Mouse (Mus musculus) midbrain, embryonic 15.5 days (tissue): ENCODE data around the gene R3hdm2. TPM values are rescaled to one million over a fixed set of nuclear protein-coding genes. Genes with fewer than 3 reads are reported as not detected.

Experiments
- ATAC-seq: fragments of 200-750 bp; cut with Nextera tagmentation; replicated peaks from 2 replicates; pipeline ENCODE4 v1.8.0; 2017; ENCODE audit warnings: moderate TSS enrichment
- H3K27ac ChIP-seq: fragments of 300-500 bp; sonication (generic); 2 replicates; pipeline ENCODE4 v1.5.1; 2015; ENCODE audit warnings: mild to moderate bottlenecking, inconsistent platforms
- H3K27me3 ChIP-seq: fragments of 300-500 bp; sonication (generic); replicated peaks from 2 replicates; pipeline ENCODE4 v1.6.1; 2015; ENCODE audit warnings: inconsistent platforms
- H3K36me3 ChIP-seq: fragments of 300-500 bp; sonication (generic); replicated peaks from 2 replicates; pipeline ENCODE4 v1.6.1; 2015; ENCODE audit warnings: inconsistent platforms
- H3K4me1 ChIP-seq: fragments of 300-500 bp; sonication (generic); 2 replicates; pipeline ENCODE4 v1.6.1; 2015; ENCODE audit warnings: inconsistent platforms
- H3K4me2 ChIP-seq: fragments of 300-500 bp; sonication (generic); 2 replicates; pipeline ENCODE4 v1.6.1; 2015; ENCODE audit warnings: inconsistent platforms, mild to moderate bottlenecking, moderate library complexity
- H3K4me3 ChIP-seq: fragments of 300-500 bp; sonication (generic); 2 replicates; pipeline ENCODE4 v1.5.1; 2015; ENCODE audit warnings: mild to moderate bottlenecking, inconsistent platforms
- H3K9ac ChIP-seq: fragments of 300-500 bp; sonication (generic); 2 replicates; pipeline ENCODE4 v1.6.1; 2015; ENCODE audit warnings: mild to moderate bottlenecking, inconsistent platforms
- H3K9me3 ChIP-seq: fragments of 300-500 bp; sonication (generic); 2 replicates; pipeline ENCODE4 v1.6.1; 2016; ENCODE audit warnings: inconsistent platforms
- WGBS: fragments of 180-500 bp; shearing (Covaris S2); methylation state at CpG from one replicate; pipeline ENCODE4 v1.1.7; 2015; ENCODE audit warnings: mixed read lengths; 5-methylcytosine and 5-hydroxymethylcytosine counted together
- polyA plus RNA-seq: library from polyadenylated mRNA; unstranded; fragments of >200 nt; fragmentation: Nextera tagmentation; extraction: Ambion mirVana; gene quantifications from 2 replicates; pipeline ENCODE4 v1.2.1, GENCODE M21; 2015

Gene R3hdm2
- polyA plus RNA-seq, 1 experiment from 2014 or later: 43.6 TPM

DNA sequence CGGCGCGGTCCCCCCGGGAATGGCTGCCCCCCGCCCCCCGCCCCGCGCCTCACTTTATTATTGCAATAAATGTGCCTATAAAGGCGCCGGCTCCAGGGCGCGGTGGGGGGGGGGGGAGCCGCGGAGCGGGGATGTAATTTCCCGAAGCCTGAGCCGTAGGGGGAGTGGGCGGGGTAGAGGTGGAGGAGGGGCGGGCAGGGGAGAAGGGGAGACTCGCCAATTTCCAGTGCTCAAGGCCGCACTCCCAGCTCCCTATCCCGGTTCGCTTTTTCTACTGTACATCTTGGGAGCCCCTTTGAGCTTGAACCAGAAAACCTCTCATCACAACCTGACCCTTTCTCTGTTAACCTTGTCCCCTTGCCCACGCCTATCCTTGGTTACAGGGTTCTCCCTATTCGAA lies 150.8 kb downstream of the R3hdm2 start:
- no peak for ATAC-seq
- Histone ChIP-seq H3K27ac (peak overlapping the region; percentile 75), H3K4me3 (peak overlapping the region; percentile 31), H3K9me3 (no peaks in the 10 kb centered on the region), H3K4me2 (peak overlapping the region; percentile 84), H3K9ac (peak overlapping the region; percentile 33; the same call in 1 of the 2 replicates), H3K27me3 (peaks cover 52% of the 10 kb centered on the region), H3K36me3 (no peaks in the 10 kb centered on the region), H3K4me1 (peaks cover 94% of the 10 kb centered on the region)
- WGBS: 4% methylated on average over 20 of the region's 25 CpGs

GRCm38 (mm10) chr10:127531548-127531947 lies 151.4 kb downstream of the R3hdm2 start:
- peaks cover 95% of the 10 kb centered on the region for H3K4me1 ChIP-seq
- peak overlapping the region; percentile 84 for H3K4me2 ChIP-seq
- no peaks in the 10 kb centered on the region for H3K36me3 ChIP-seq
- H3K4me3 ChIP-seq: peak overlapping the region; percentile 51
- peaks cover 52% of the 10 kb centered on the region for H3K27me3 ChIP-seq
- 4% methylated on average over 4 of the region's 4 CpGs for WGBS
- peak overlapping the region; percentile 75 for H3K27ac ChIP-seq
- H3K9me3 ChIP-seq: no peaks in the 10 kb centered on the region
- ATAC-seq: 0 out of 2 replicates have a peak, but pooled peaks have one; percentile 6
- peak overlapping the region; percentile 33; the same call in 1 of the 2 replicates for H3K9ac ChIP-seq

DNA sequence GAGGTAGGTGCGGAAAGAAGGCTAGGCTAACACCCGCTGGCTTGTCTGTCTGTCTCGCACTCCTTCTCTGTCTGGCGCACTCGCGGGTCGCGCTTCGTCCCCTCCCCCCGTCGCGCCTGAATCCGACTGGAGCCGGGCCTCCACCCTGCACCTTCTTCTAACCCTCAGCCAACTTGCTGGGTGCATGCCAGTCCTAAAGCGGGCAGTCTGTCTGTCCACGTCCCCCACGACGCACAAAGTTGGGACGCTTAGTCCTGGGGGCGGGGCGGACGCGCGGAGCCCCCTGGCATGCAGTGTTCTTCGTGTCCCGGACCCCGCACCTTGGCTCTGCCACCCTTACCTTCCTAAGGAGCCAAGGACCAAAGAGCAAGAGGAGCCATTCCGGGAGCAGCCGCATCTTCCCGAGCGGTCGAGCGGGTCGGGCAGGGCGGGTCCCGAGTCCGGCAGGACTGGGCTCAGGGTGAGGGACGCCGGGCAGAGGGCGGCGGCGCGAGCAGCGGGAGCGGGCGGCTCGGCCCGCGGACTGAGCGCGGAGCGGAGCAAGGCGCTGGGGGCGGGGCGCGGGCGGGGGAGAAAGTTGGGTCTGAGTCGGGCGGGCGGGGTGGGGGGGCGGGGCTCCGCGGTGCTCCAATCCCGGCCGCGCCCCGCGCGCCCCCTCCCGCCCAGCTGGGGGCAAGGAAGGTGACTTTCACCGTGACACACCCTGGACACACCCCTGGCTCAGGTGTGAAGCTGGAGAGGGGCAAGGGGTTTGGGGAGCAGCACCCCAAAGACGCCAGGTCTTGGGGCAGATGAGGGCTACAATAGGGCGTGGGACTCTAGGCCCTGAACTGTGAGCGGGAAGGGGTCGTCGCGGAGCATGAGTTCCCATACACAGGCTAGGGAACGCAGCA lies 154.2 kb downstream of the R3hdm2 start, which contains the start of gene Nxph4:
Nxph4 (minus strand) TSS at position 524 of the 893 bp plus-strand sequence.
- under 1% methylated on average over 67 of the region's 78 CpGs for WGBS
- Histone ChIP-seq H3K27me3 (peaks cover 33% of the 10 kb centered on the region), H3K27ac (peak within 1 kb of the TSS; percentile 51), H3K4me2 (peak within 1 kb of the TSS; percentile 84), H3K4me1 (peaks cover 82% of the 10 kb centered on the region), H3K9me3 (no peaks in the 10 kb centered on the region), H3K9ac (peak within 1 kb of the TSS; percentile 45), H3K4me3 (peak within 1 kb of the TSS; percentile 51), H3K36me3 (peaks cover 5% of the 10 kb centered on the region; the same call in 1 of the 2 replicates)
- ATAC-seq: no peak

GRCm38 (mm10) chr10:127534929-127535384 lies 154.8 kb downstream of the R3hdm2 start:
- Histone ChIP-seq H3K4me3 (peak overlapping the region; percentile 51), H3K9me3 (no peaks in the 10 kb centered on the region), H3K4me2 (peak overlapping the region; percentile 84), H3K27me3 (peaks cover 26% of the 10 kb centered on the region), H3K27ac (peak overlapping the region; percentile 28), H3K4me1 (peaks cover 75% of the 10 kb centered on the region), H3K9ac (peak overlapping the region; percentile 45), H3K36me3 (peaks cover 12% of the 10 kb centered on the region; the same call in 1 of the 2 replicates)
- WGBS: 2% methylated on average over 30 of the region's 30 CpGs
- peak; percentile 19 for ATAC-seq

DNA sequence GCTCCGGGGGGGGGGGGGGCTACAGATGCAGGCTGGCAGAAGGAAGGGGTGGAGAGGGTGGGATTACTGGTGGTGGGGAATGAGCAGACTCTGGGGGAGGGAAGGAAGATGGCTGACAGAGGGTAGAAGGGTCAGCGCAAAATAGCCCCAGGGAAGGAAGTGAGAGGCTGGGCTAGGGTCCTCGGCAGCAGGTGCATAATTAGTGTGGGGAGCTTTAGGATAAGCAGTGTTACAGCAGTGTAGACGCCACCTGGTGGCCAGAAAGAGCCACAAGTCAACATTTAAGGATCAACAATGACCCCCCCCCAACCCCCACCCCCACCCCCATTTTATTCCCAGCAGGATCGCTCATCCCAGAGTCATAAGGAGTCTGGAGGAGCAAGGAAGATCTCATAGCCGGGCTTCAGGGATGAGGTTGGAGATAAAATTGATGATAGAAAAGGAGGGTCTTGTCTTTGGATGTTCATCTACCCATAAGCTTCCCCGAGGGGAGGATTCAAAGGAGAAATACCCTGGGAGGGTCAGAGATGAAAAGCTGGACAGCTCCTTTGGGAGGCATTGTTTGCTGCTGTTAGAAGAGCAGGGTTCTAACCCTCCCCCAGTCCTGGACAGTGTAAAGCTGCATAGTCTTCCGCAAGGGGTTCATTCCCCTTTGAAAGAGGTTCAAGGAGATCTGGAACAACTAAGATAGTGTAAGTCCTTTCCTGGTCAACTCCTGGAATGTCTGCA lies 156.6 kb downstream of the R3hdm2 start:
- Histone ChIP-seq H3K4me1 (peaks cover 58% of the 10 kb centered on the region), H3K36me3 (peaks cover 19% of the 10 kb centered on the region), H3K9me3 (no peaks in the 10 kb centered on the region), H3K27me3 (peaks cover 23% of the 10 kb centered on the region), H3K4me3 (no peak overlapping the region), H3K27ac (peak overlapping the region; percentile 62), H3K4me2 (peak overlapping the region; percentile 11; the same call in 1 of the 2 replicates), H3K9ac (no peak overlapping the region)
- WGBS: 11% methylated on average over 8 of the region's 8 CpGs
- peak; percentile 38; the same call in 1 of the 2 replicates for ATAC-seq

DNA sequence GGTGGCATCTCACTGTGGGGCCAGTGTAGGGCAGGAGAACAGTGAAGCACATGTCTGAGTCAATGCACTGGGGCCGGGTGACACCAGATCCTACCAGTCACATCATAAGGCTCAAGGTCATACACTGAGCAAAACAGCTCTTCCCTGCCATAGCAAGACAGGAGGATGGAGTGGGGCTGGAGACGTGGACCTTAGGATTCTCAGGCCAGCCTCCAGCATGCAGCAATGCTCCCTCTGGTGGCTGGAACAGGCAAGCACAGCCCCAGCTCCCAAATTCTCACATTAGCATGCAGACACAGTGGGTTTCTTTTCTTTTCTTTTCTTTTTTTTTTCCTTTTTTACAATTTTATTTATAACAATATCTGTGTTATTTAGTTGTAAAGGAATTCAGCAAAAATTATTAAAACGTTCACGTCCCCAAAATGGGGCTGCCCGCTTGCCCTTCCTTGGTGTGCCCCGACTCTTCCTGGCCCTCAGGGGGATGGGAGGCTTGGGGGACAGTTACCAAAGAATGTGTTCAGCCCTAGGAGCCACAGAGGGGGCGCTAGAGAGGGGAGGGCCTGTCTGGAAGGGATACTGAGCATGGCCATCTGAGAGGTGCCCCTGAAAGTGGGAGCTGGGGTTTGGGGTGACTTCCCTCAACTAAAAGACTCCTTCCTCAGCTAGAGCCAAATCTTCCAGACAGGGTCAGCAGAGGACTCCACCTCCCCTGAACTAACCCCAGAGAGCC lies 157.9 kb downstream of the R3hdm2 start:
- H3K4me3 ChIP-seq: no peak overlapping the region
- no peak overlapping the region for H3K9ac ChIP-seq
- peaks cover 24% of the 10 kb centered on the region for H3K36me3 ChIP-seq
- H3K4me2 ChIP-seq: no peak overlapping the region
- no peaks in the 10 kb centered on the region for H3K9me3 ChIP-seq
- peaks cover 14% of the 10 kb centered on the region; the same call in 1 of the 2 replicates for H3K27me3 ChIP-seq
- H3K4me1 ChIP-seq: peaks cover 53% of the 10 kb centered on the region
- ATAC-seq: peak; percentile 28
- H3K27ac ChIP-seq: peak overlapping the region; percentile 45
- 28% methylated on average over 7 of the region's 7 CpGs for WGBS

DNA sequence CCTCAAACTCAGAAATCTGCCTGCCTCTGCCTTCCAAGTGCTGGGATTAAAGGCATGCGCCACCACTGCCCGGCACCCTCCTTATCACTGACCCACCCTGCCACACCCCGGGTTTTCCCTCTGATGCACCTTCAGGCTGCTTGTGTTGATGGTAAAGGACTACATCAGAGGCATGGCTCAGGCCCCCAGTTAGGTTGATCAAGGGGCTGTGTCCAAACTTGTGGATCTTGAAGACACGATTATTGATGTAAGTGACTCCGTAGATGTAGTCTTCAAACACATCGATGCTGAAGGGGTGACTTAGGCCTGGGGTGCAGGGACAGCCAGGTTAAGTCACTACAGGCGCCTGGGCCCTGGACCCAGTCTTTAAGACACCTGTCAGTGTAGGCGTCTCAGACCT lies 161.4 kb downstream of the R3hdm2 start:
- H3K27ac ChIP-seq: no peak overlapping the region
- no peaks in the 10 kb centered on the region for H3K9me3 ChIP-seq
- WGBS: 94% methylated on average over 8 of the region's 8 CpGs
- no peaks in the 10 kb centered on the region for H3K27me3 ChIP-seq
- H3K4me1 ChIP-seq: peaks cover 19% of the 10 kb centered on the region
- H3K4me3 ChIP-seq: no peak overlapping the region
- peaks cover 51% of the 10 kb centered on the region for H3K36me3 ChIP-seq
- H3K4me2 ChIP-seq: no peak overlapping the region
- ATAC-seq: no peak
- H3K9ac ChIP-seq: no peak overlapping the region

- H3K36me3 ChIP-seq: peaks cover 56% of the 10 kb centered on the region
- H3K9me3 ChIP-seq: no peaks in the 10 kb centered on the region
- no peak overlapping the region for H3K4me2 ChIP-seq
- no peak overlapping the region for H3K4me3 ChIP-seq
- H3K4me1 ChIP-seq: peaks cover 13% of the 10 kb centered on the region
- H3K27me3 ChIP-seq: no peaks in the 10 kb centered on the region
- peak overlapping the region; percentile 42; the same call in 1 of the 2 replicates for H3K27ac ChIP-seq
- H3K9ac ChIP-seq: no peak overlapping the region
- ATAC-seq: 0 out of 2 replicates have a peak, but pooled peaks have one; percentile 12
- WGBS: 49% methylated on average over 13 of the region's 13 CpGs
These were observed 162.0 kb downstream of the R3hdm2 start for GRCm38 (mm10) chr10:127542084-127542483.

DNA sequence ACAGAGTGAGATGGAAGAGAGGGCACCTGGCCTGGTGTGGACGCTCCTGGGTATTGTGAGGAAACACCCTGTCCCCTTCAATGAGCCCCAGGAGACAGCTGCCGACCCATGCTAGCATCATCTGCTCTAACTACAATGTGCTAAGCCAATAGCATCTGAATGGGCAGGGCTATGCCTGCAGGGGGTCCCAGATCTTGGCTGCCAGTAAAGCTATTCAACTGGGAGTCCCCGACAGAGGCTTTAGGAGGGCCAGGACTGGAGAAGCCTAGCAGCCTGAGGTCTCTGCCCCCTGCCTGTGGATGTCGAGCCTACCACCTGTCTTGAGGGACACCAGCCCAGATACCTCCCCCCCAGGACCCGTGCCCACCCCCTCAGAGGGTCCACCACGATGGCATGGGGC lies 162.6 kb downstream of the R3hdm2 start:
- ATAC-seq: no peak
- Histone ChIP-seq H3K4me3 (no peak overlapping the region), H3K27me3 (no peaks in the 10 kb centered on the region), H3K4me1 (peaks cover 8% of the 10 kb centered on the region), H3K4me2 (no peak overlapping the region), H3K36me3 (peaks cover 61% of the 10 kb centered on the region), H3K27ac (peak overlapping the region; percentile 42; the same call in 1 of the 2 replicates), H3K9me3 (no peaks in the 10 kb centered on the region), H3K9ac (no peak overlapping the region)
- 40% methylated on average over 6 of the region's 6 CpGs for WGBS

DNA sequence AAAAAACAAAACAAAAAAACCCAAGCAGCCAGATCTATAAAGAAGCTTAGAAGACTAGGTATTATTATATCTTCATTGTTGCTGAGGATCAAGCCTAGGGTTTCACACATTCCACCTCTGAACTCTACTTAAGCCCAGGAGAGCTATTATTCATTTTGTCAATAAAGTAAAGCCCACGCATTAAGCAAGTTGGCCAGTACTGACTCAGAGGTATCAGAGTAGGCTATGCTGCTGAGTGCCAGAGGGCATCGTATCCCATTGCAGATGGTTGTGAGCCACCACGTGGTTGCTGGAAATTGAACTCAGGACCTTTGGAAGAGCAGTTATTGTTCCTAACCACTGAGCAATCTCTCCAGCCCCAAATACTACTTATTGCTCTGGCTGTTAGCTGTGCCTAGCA lies 163.8 kb downstream of the R3hdm2 start:
- no peak for ATAC-seq
- H3K4me1 ChIP-seq: 0 out of 2 replicates have a peak, but pooled peaks cover 6% of the 10 kb centered on the region
- H3K27ac ChIP-seq: no peak overlapping the region
- WGBS: 84% methylated on average over 3 of the region's 3 CpGs
- H3K4me2 ChIP-seq: no peak overlapping the region
- H3K9ac ChIP-seq: no peak overlapping the region
- no peaks in the 10 kb centered on the region for H3K27me3 ChIP-seq
- no peak overlapping the region for H3K4me3 ChIP-seq
- H3K36me3 ChIP-seq: peaks cover 71% of the 10 kb centered on the region
- no peaks in the 10 kb centered on the region for H3K9me3 ChIP-seq

DNA sequence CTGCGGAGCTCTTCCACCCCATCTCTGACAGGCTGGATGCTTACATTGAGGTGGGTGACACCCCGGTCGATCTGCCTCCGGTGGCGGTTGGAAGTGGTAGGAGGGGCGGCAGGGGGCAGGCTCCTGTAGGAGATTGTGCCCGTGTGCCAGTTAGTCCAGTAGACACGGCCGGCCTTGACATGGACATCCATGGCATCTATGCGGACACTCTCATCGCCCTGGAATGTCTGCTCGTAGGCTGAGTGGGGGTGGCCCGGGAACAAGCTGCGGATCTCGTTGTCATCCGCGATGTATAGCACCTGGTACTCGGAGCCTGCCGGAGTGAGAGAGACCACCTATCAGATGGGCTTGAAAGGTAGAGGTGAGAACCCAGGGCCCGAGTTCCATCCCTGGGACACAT lies 164.2 kb downstream of the R3hdm2 start:
- ATAC-seq: no peak
- Histone ChIP-seq H3K36me3 (peaks cover 66% of the 10 kb centered on the region), H3K27ac (no peak overlapping the region), H3K9me3 (no peaks in the 10 kb centered on the region), H3K27me3 (no peaks in the 10 kb centered on the region), H3K4me1 (0 out of 2 replicates have a peak, but pooled peaks cover 6% of the 10 kb centered on the region), H3K9ac (no peak overlapping the region), H3K4me3 (no peak overlapping the region), H3K4me2 (no peak overlapping the region)
- WGBS: 93% methylated on average over 20 of the region's 20 CpGs
